Mouse (Mus musculus): Measurements from ENCODE around the gene Zc3h12d. TPM values are rescaled to one million over a fixed set of nuclear protein-coding genes. Genes with fewer than 3 reads are reported as not detected.

Zc3h12d gene
- polyA plus RNA-seq, 1 experiment from 2014 or later: 0.82 TPM

DNA sequence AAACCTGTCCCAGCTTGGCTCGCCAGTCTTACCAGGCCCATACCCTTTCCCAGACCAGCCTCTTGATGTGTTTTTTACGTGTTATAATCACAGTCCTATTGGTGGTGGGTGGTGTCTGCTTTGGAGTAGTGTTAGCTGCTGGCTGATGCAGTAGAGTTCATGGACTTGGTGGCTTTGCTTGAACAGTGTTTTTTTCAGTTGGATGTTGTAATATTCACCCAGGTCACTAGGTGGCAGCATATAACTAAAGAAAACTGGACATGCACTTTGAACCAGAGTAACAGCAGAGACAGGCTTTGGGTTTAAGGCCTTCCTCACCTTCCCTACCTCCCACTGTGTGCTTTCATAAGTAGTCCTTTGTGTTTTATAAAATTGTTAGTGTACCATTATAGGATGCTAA lies 22.3 kb upstream of the Zc3h12d start:
- ATAC-seq (peak; percentile 72), DNase-seq (peak; percentile 39)
- Histone ChIP-seq H3K4me3 (ENCODE audit: low read depth, low read length) (no peak overlapping the region), H3K4me2 (ENCODE audit: low read depth, low read length) (no peak overlapping the region), H3K27me3 (ENCODE audit: insufficient read depth, low read length) (no peaks in the 10 kb centered on the region), H3K9ac (replicated peaks) (no peak overlapping the region), H3K9me3 (ENCODE audit: low read length) (no peaks in the 10 kb centered on the region), H3K27ac (ENCODE audit: low read depth) (no peak overlapping the region), H3K4me1 (ENCODE audit: insufficient read depth) (no peaks in the 10 kb centered on the region), H3K36me3 (replicated peaks; ENCODE audit: insufficient read depth, low read length) (peaks cover 54% of the 10 kb centered on the region)
- 39% methylated on average over 2 of the region's 2 CpGs for WGBS (ENCODE audit: insufficient replicate concordance)
- peak; percentile 78 for TF ChIP-seq CTCF (IDR thresholded peaks at IDR 0.05; ENCODE audit: low read depth)
- TF ChIP-seq EP300 (IDR thresholded peaks at IDR 0.05; ENCODE audit: low read depth): no peak

DNA sequence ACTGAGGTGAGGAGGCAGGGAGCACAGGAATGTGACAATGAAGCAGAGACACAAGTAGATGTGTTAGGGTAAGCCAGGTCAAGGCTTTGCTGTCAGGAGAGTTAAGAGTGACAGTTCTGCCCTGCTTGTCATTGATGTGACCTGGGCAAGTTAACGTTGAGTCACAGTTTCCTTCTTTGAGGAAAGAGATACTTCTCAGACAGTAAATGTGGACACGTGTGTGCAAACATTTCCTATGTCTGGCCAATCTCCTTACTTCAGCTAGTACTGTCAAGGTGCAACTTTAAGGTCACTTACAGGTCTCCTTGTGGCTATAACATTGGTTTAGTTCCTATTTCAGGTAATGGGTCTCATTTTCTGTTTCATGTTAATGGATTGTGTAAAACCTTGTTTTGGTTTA lies 15.8 kb upstream of the Zc3h12d start:
- Histone ChIP-seq H3K36me3 (replicated peaks; ENCODE audit: insufficient read depth, low read length) (peaks cover 46% of the 10 kb centered on the region), H3K27me3 (ENCODE audit: insufficient read depth, low read length) (no peaks in the 10 kb centered on the region), H3K4me1 (ENCODE audit: insufficient read depth) (no peaks in the 10 kb centered on the region), H3K9ac (replicated peaks) (no peak overlapping the region), H3K9me3 (ENCODE audit: low read length) (no peaks in the 10 kb centered on the region), H3K27ac (ENCODE audit: low read depth) (no peak overlapping the region), H3K4me2 (ENCODE audit: low read depth, low read length) (no peak overlapping the region), H3K4me3 (ENCODE audit: low read depth, low read length) (no peak overlapping the region)
- ATAC-seq (no peak), DNase-seq (no peak)
- TF ChIP-seq CTCF (IDR thresholded peaks at IDR 0.05; ENCODE audit: low read depth) (no peak), EP300 (IDR thresholded peaks at IDR 0.05; ENCODE audit: low read depth) (no peak)
- WGBS (ENCODE audit: insufficient replicate concordance): 70% methylated on average over 2 of the region's 2 CpGs

DNA sequence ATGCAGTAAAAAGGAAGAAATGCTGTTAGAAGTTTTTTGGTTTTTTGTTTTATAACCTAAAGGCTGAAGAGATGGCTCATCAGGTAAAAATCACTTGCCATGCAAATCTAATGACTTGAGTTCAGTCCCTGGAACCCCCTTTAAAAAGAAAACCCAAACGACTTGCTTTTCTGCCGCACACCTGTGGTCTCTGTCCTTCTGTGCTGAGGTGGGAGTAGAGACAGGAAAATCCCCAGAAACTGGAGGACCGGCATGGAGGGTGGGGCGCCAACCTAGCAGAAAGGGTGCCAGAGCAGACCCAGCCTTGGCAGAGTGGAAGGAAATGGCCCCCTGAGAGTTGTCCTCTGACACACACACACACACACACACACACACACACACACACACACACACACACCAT lies 13.6 kb upstream of the Zc3h12d start:
- H3K9me3 ChIP-seq (ENCODE audit: low read length): no peaks in the 10 kb centered on the region
- WGBS (ENCODE audit: insufficient replicate concordance): 90% methylated on average over 4 of the region's 4 CpGs

GRCm38 (mm10) chr10:7819156-7819555 lies 13.1 kb upstream of the Zc3h12d start:
- no peaks in the 10 kb centered on the region for H3K9me3 ChIP-seq (ENCODE audit: low read length)
- H3K4me3 ChIP-seq (ENCODE audit: low read depth, low read length): no peak overlapping the region
- DNase-seq (no peak), ATAC-seq (no peak)
- H3K9ac ChIP-seq (replicated peaks): no peak overlapping the region
- H3K4me1 ChIP-seq (ENCODE audit: insufficient read depth): no peaks in the 10 kb centered on the region
- H3K27me3 ChIP-seq (ENCODE audit: insufficient read depth, low read length): no peaks in the 10 kb centered on the region
- H3K36me3 ChIP-seq (replicated peaks; ENCODE audit: insufficient read depth, low read length): peaks cover 58% of the 10 kb centered on the region
- no peak overlapping the region for H3K4me2 ChIP-seq (ENCODE audit: low read depth, low read length)
- TF ChIP-seq EP300 (IDR thresholded peaks at IDR 0.05; ENCODE audit: low read depth) (no peak), CTCF (IDR thresholded peaks at IDR 0.05; ENCODE audit: low read depth) (no peak)
- H3K27ac ChIP-seq (ENCODE audit: low read depth): no peak overlapping the region
- WGBS (ENCODE audit: insufficient replicate concordance): 88% methylated on average over 4 of the region's 4 CpGs

More for the DNA sequence above, 13.6 kb upstream of the Zc3h12d start:
- H3K4me3 ChIP-seq (ENCODE audit: low read depth, low read length): no peak overlapping the region
- H3K27ac ChIP-seq (ENCODE audit: low read depth): no peak overlapping the region
- no peaks in the 10 kb centered on the region for H3K27me3 ChIP-seq (ENCODE audit: insufficient read depth, low read length)
- H3K4me2 ChIP-seq (ENCODE audit: low read depth, low read length): no peak overlapping the region
- TF ChIP-seq CTCF (IDR thresholded peaks at IDR 0.05; ENCODE audit: low read depth) (no peak), EP300 (IDR thresholded peaks at IDR 0.05; ENCODE audit: low read depth) (no peak)
- ATAC-seq (no peak), DNase-seq (no peak)
- H3K9ac ChIP-seq (replicated peaks): no peak overlapping the region
- H3K4me1 ChIP-seq (ENCODE audit: insufficient read depth): no peaks in the 10 kb centered on the region
- peaks cover 56% of the 10 kb centered on the region for H3K36me3 ChIP-seq (replicated peaks; ENCODE audit: insufficient read depth, low read length)

DNA sequence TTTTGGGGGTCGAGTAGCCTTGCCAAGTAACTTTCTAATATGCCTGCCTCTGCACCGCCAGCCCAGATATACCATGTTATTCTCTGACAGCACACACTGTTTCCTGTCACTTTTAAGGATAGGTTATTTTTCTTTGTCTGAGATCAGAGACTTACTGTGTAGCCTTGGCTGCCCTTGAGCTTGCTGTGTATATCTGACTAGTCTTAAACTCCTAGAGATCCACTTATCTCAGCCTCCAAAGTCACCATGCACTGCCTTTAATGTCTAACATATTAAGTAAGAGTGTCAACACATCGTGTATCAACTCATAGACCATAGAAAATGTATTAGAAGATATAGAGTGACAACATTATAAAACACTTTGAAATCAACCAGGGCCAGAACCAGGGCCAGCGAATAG lies 12.7 kb upstream of the Zc3h12d start:
- H3K27ac ChIP-seq (ENCODE audit: low read depth): no peak overlapping the region
- no peaks in the 10 kb centered on the region for H3K27me3 ChIP-seq (ENCODE audit: insufficient read depth, low read length)
- whole genome bisulfite sequencing (ENCODE audit: insufficient replicate concordance): 88% methylated on average over 4 of the region's 4 CpGs
- TF ChIP-seq EP300 (IDR thresholded peaks at IDR 0.05; ENCODE audit: low read depth) (no peak), CTCF (IDR thresholded peaks at IDR 0.05; ENCODE audit: low read depth) (no peak)
- H3K4me2 ChIP-seq (ENCODE audit: low read depth, low read length): no peak overlapping the region
- no peak overlapping the region for H3K4me3 ChIP-seq (ENCODE audit: low read depth, low read length)
- DNase-seq (no peak), ATAC-seq (no peak)
- H3K36me3 ChIP-seq (replicated peaks; ENCODE audit: insufficient read depth, low read length): peaks cover 54% of the 10 kb centered on the region
- H3K9me3 ChIP-seq (ENCODE audit: low read length): no peaks in the 10 kb centered on the region
- H3K9ac ChIP-seq (replicated peaks): no peak overlapping the region
- no peaks in the 10 kb centered on the region for H3K4me1 ChIP-seq (ENCODE audit: insufficient read depth)

- no peak overlapping the region for H3K4me2 ChIP-seq (ENCODE audit: low read depth, low read length)
- TF ChIP-seq EP300 (IDR thresholded peaks at IDR 0.05; ENCODE audit: low read depth) (no peak), CTCF (IDR thresholded peaks at IDR 0.05; ENCODE audit: low read depth) (no peak)
- 78% methylated on average over 5 of the region's 5 CpGs for WGBS (ENCODE audit: insufficient replicate concordance)
- ATAC-seq (no peak), DNase-seq (no peak)
- no peak overlapping the region for H3K4me3 ChIP-seq (ENCODE audit: low read depth, low read length)
- H3K36me3 ChIP-seq (replicated peaks; ENCODE audit: insufficient read depth, low read length): peaks cover 55% of the 10 kb centered on the region
- no peaks in the 10 kb centered on the region for H3K9me3 ChIP-seq (ENCODE audit: low read length)
- H3K27me3 ChIP-seq (ENCODE audit: insufficient read depth, low read length): no peaks in the 10 kb centered on the region
- H3K4me1 ChIP-seq (ENCODE audit: insufficient read depth): no peaks in the 10 kb centered on the region
- no peak overlapping the region for H3K9ac ChIP-seq (replicated peaks)
- H3K27ac ChIP-seq (ENCODE audit: low read depth): no peak overlapping the region
Measured at GRCm38 (mm10) chr10:7820171-7820570, 12.1 kb upstream of the Zc3h12d start.

DNA sequence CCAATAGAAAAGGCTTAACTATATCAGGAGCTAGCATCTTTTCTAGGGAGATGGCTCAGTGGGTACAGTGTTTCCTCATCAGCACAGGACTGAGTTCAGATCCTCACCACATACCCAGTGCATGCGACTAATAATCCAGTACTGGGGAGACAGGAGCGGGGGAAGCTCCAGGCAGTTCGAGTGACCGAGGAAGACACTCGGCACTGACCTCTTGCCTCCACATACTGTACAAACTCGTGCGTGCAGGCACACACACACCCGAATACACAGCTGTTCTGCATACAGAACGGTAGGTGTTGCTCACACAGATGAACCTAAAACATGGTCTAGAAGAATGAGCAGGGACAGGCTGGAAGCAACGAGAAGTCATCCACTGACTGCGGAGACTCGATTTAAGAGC lies 10.3 kb upstream of the Zc3h12d start:
- 93% methylated on average over 12 of the region's 12 CpGs for WGBS (ENCODE audit: insufficient replicate concordance)
- H3K36me3 ChIP-seq (replicated peaks; ENCODE audit: insufficient read depth, low read length): peaks cover 42% of the 10 kb centered on the region
- TF ChIP-seq EP300 (IDR thresholded peaks at IDR 0.05; ENCODE audit: low read depth) (no peak), CTCF (IDR thresholded peaks at IDR 0.05; ENCODE audit: low read depth) (no peak)

More for the DNA sequence above, 10.3 kb upstream of the Zc3h12d start:
- ATAC-seq (no peak), DNase-seq (no peak)
- no peak overlapping the region for H3K27ac ChIP-seq (ENCODE audit: low read depth)
- H3K4me3 ChIP-seq (ENCODE audit: low read depth, low read length): no peak overlapping the region
- H3K27me3 ChIP-seq (ENCODE audit: insufficient read depth, low read length): no peaks in the 10 kb centered on the region
- no peaks in the 10 kb centered on the region for H3K4me1 ChIP-seq (ENCODE audit: insufficient read depth)
- H3K4me2 ChIP-seq (ENCODE audit: low read depth, low read length): no peak overlapping the region
- no peak overlapping the region for H3K9ac ChIP-seq (replicated peaks)
- no peaks in the 10 kb centered on the region for H3K9me3 ChIP-seq (ENCODE audit: low read length)

Data from liver, postnatal 0 days (tissue).